8 mouse cellular contexts compared by ENCODE assay signal in genomic region chr7:80057002-80057691, GRCm38 (mm10). TPM values are rescaled to one million over a fixed set of nuclear protein-coding genes. Genes with fewer than 3 reads are reported as not detected.
DNase-seq lines count a peak whose midpoint lies in the region; ATAC-seq and TF ChIP-seq lines count a peak whose summit lies in the region.

No protein-coding gene starts in this region.

- no peaks in the 10 kb centered on the region for H3K27me3 ChIP-seq in hindbrain, embryonic 10.5 days (ENCODE audit: insufficient read depth, poor library complexity, severe bottlenecking)
- no peaks in the 10 kb centered on the region for H3K27me3 ChIP-seq in hindbrain, embryonic 16.5 days (replicated peaks; ENCODE audit: control insufficient read depth, insufficient read depth, low read length)
- no peaks in the 10 kb centered on the region for H3K27me3 ChIP-seq in kidney, postnatal 0 days (ENCODE audit: insufficient read depth, low read length)

- 41% methylated on average over 4 of the region's 4 CpGs for WGBS in hindbrain, embryonic 10.5 days
- 44% methylated on average over 4 of the region's 4 CpGs for WGBS in hindbrain, embryonic 16.5 days
- 33% methylated on average over 4 of the region's 4 CpGs for WGBS in kidney, postnatal 0 days

- peak overlapping the region; percentile 91 for H3K27ac ChIP-seq in hindbrain, embryonic 10.5 days
- no peak overlapping the region for H3K27ac ChIP-seq in hindbrain, embryonic 16.5 days (ENCODE audit: low read depth, low read length)
- H3K27ac ChIP-seq in kidney, postnatal 0 days = peak overlapping the region; percentile 89

- H3K9me3 ChIP-seq in hindbrain, embryonic 10.5 days = no peaks in the 10 kb centered on the region
- H3K9me3 ChIP-seq in hindbrain, embryonic 16.5 days (ENCODE audit: control insufficient read depth, low read length) = no peaks in the 10 kb centered on the region
- no peaks in the 10 kb centered on the region for H3K9me3 ChIP-seq in kidney, postnatal 0 days (replicated peaks; ENCODE audit: low read length)

- no peak overlapping the region for H3K9ac ChIP-seq in hindbrain, embryonic 16.5 days (ENCODE audit: low read depth, low read length)
- H3K9ac ChIP-seq in kidney, postnatal 0 days (ENCODE audit: low read depth, low read length) = peak overlapping the region; percentile 8; the same call in 1 of the 2 replicates

- DNase-seq in hindbrain, embryonic 10.5 days (ENCODE audit: low spot score) = no peak
- DNase-seq in heart, adult 8-10 months (ENCODE audit: low spot score) = peak; percentile 52
- no peak for DNase-seq in kidney, postnatal 0 days (ENCODE audit: low spot score)
- DNase-seq in lung, postnatal 4 days = peak; percentile 72 to 87
- no peak for DNase-seq in right cerebral cortex, postnatal 10 days (ENCODE audit: low spot score in 2 of 2)
- DNase-seq in spleen, adult 12 weeks (ENCODE audit: low spot score) = no peak

- H3K4me1 ChIP-seq in hindbrain, embryonic 10.5 days (replicated peaks) = peaks cover 84% of the 10 kb centered on the region
- H3K4me1 ChIP-seq in hindbrain, embryonic 16.5 days (ENCODE audit: control insufficient read depth, insufficient read depth, low read depth, low read length) = peaks cover 30% of the 10 kb centered on the region
- peaks cover 62% of the 10 kb centered on the region for H3K4me1 ChIP-seq in kidney, postnatal 0 days (replicated peaks; ENCODE audit: insufficient read depth, low read length)

- H3K4me2 ChIP-seq in hindbrain, embryonic 16.5 days (ENCODE audit: low read length) = no peak overlapping the region
- H3K4me2 ChIP-seq in kidney, postnatal 0 days (ENCODE audit: low read length) = no peak overlapping the region

- peaks cover 27% of the 10 kb centered on the region for H3K36me3 ChIP-seq in hindbrain, embryonic 10.5 days
- H3K36me3 ChIP-seq in hindbrain, embryonic 16.5 days (ENCODE audit: control insufficient read depth, insufficient read depth, low read length) = no peaks in the 10 kb centered on the region
- H3K36me3 ChIP-seq in kidney, postnatal 0 days (ENCODE audit: insufficient read depth, low read length) = no peaks in the 10 kb centered on the region

- peak overlapping the region; percentile 29 for H3K4me3 ChIP-seq in hindbrain, embryonic 10.5 days
- H3K4me3 ChIP-seq in hindbrain, embryonic 16.5 days (ENCODE audit: low read length) = no peak overlapping the region
- H3K4me3 ChIP-seq in kidney, postnatal 0 days (replicated peaks; ENCODE audit: low read depth, low read length) = no peak overlapping the region

- TF ChIP-seq CTCF in kidney, postnatal 0 days (IDR thresholded peaks at IDR 0.05; ENCODE audit: low read depth) = no peak

- no peak for ATAC-seq in hindbrain, embryonic 16.5 days
- ATAC-seq in kidney, postnatal 0 days (replicated peaks; ENCODE audit: low FRiP score, low read depth) = peak; percentile 81
- no peak for ATAC-seq in erythroblast, adult 5-6 weeks (replicated peaks; ENCODE audit: low FRiP score, poor library complexity, severe bottlenecking)

RNA-seq across cellular contexts. Expression of gene Zfp710, which starts 32.5 kb away (rescaled TPM):
- polyA plus RNA-seq in hindbrain, embryonic 10.5 days (2016; fragmentation: Nextera tagmentation; extraction: Ambion mirVana) = 37.5 and 39.3 TPM in 2 replicates
- polyA plus RNA-seq in hindbrain, embryonic 16.5 days (2015; fragmentation: Nextera tagmentation; extraction: Ambion mirVana) = 13.6 and 14.9 TPM in 2 replicates
- 10 to 100 TPM; 28.5 to 39.5 (median 31.3) TPM for total RNA-seq in heart, adult 8-10 months (2022)
- 14.8 and 15.3 TPM in 2 replicates for polyA plus RNA-seq in kidney, postnatal 0 days (2015; fragmentation: Nextera tagmentation; extraction: Ambion mirVana)
- 6.9 and 8.8 TPM in 2 replicates for total RNA-seq in erythroblast, adult 5-6 weeks (2015; ENCODE audit: low replicate concordance)
- total RNA-seq in erythroblast, adult 5-6 weeks (2017; ENCODE audit: low replicate concordance) = 5.1 and 6.0 TPM in 2 replicates

RNA-seq across cellular contexts. Expression of gene Idh2, which starts 58.0 kb away (rescaled TPM):
- 429 and 446 TPM in 2 replicates for polyA plus RNA-seq in hindbrain, embryonic 10.5 days (2016; fragmentation: Nextera tagmentation; extraction: Ambion mirVana)
- polyA plus RNA-seq in hindbrain, embryonic 16.5 days (2015; fragmentation: Nextera tagmentation; extraction: Ambion mirVana) = 215 and 225 TPM in 2 replicates
- 1,000 to 10,000 TPM; 2,287 to 2,565 (median 2,388) TPM for total RNA-seq in heart, adult 8-10 months (2022)
- polyA plus RNA-seq in kidney, postnatal 0 days (2015; fragmentation: Nextera tagmentation; extraction: Ambion mirVana) = 630 and 689 TPM in 2 replicates
- 20.3 and 31.3 TPM in 2 replicates for total RNA-seq in erythroblast, adult 5-6 weeks (2015; ENCODE audit: low replicate concordance)
- total RNA-seq in erythroblast, adult 5-6 weeks (2017; ENCODE audit: low replicate concordance) = 17.6 and 24.5 TPM in 2 replicates

Comparison
In these comparisons a context has a peak if more than half of its experiments do, and no peak if none do; other contexts are left out.
1. DNase-seq: peak in heart, adult 8-10 months (single experiment) and lung, postnatal 4 days (2 of 2); none in hindbrain, embryonic 10.5 days (single experiment), kidney, postnatal 0 days (single experiment), right cerebral cortex, postnatal 10 days (0 of 2) and spleen, adult 12 weeks (single experiment).